Mouse (Mus musculus): Measurements from ENCODE around the gene Sfswap. TPM values are rescaled to one million over a fixed set of nuclear protein-coding genes. Genes with fewer than 3 reads are reported as not detected.

Gene Sfswap
- 38.5 TPM for polyA plus RNA-seq (2017; shearing (Covaris generic))

GRCm38 (mm10) chr5:129500722-129501634 is at the start of gene Sfswap:
Gene Sfswap (plus strand): TSS chr5:129501221.

GRCm38 (mm10) chr5:129583761-129584582 is 83.0 kb downstream of the Sfswap start, which contains the start of gene Mmp17:
Gene Mmp17 (plus strand): TSS chr5:129584169.

Other genes with a start within 250 kb of the Sfswap start
- 0.07 TPM for gene Mmp17, start 82.9 kb downstream of the Sfswap start, polyA plus RNA-seq (2017; shearing (Covaris generic))
- 4.6 TPM for gene Zfp11, start 168.9 kb downstream of the Sfswap start, polyA plus RNA-seq (2017; shearing (Covaris generic))
- not detected for gene Sept14, start 207.3 kb downstream of the Sfswap start, polyA plus RNA-seq (2017; shearing (Covaris generic))
- gene Mrps17, start 214.3 kb downstream of the Sfswap start, polyA plus RNA-seq (2017; shearing (Covaris generic)) = 127 TPM
- 33.3 TPM for gene Nipsnap2, start 223.8 kb downstream of the Sfswap start, polyA plus RNA-seq (2017; shearing (Covaris generic))

All from CD4-positive, CD25-positive, alpha-beta regulatory T cell, adult 9 weeks (primary cell).